Mouse (Mus musculus) thymus, postnatal 25 days (tissue): Measurements from ENCODE around the gene Dgkb.

Experiments used
- DNase-seq: peaks from one replicate; pipeline ENCODE4 v3.0.0; 2022

Gene Dgkb

GRCm38 (mm10) chr12:38600165-38600845, 782.8 kb downstream of the Dgkb start:
- no peak for DNase-seq

GRCm38 (mm10) chr12:38608104-38608503, 790.6 kb downstream of the Dgkb start:
- no peak for DNase-seq

- no peak for DNase-seq
Measured at GRCm38 (mm10) chr12:38668265-38668664, 850.7 kb downstream of the Dgkb start.
